Mouse (Mus musculus) testis, postnatal 10 days (tissue): ENCODE measurements around the gene Dync1li2.

Source experiments
- DNase-seq: peaks from one replicate; pipeline ENCODE4 v3.0.0; 2021; ENCODE audit warnings: low spot score

Dync1li2 gene

DNA sequence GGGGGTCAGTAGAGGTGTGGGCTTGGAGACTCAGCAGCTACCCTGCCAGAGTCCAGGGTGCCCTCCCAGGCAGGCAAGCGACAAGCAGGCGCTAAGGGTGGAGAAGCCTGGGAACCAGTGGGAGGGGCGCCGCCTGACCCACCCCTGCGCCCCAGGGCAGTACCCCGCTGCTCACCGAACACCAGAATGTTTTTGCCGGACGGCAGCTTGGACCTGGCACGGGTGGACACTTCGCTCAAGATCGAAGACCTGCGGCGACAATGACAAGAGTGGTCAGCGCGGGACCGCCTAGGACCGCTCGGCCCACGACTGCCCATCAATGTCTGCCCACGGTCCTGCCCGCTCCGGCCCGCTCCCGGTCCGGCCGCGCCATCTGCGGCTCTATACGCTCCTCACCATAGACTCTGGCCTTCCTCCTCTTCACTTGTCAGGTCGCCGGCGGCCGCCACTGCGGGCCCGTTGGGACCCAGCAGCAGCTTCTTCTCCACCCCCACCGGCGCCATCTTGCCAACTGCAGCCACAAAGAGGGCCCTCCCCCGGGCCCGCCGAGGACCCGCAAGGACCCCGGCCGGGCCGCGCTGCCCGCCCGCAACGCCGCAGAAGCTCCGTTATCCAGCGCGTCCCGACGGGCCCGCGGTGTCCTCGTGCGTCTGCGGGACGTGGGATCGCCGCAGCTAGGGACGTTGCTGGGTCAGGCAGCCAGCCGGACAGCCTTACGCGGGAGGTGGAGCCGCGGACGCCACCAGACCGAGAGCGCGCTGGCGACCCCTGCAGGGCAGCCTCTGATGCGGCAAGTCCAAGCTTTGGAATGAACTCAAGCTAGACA lies at the start of gene Dync1li2:
Dync1li2 (minus strand) TSS at position 749 of the 826 bp plus-strand sequence.
- DNase-seq = peak; percentile 97

- no peak for DNase-seq
These were observed 36.2 kb upstream of the Dync1li2 start for GRCm38 (mm10) chr8:104479091-104479490.

- no peak for DNase-seq
These were observed 29.6 kb upstream of the Dync1li2 start for GRCm38 (mm10) chr8:104472465-104472864.

DNA sequence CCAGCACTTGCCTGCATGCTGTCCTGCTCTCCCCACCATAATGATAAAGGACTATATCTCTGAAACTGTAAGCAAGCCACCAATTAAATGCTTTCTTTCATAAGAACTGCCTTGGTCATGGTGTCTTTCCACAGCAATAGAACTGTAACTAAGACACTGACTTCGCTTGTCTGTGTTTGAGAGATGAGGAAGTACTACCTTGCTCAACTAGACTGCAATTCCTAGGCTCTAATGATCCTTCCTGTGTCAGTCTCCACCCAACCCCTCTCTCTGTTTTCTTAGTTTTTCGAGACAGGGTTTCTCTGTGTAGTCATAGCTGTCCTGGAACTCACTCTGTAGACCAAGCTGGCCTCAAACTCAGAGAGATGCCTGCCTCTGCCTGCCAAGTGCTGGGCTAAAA lies 24.6 kb upstream of the Dync1li2 start:
- no peak for DNase-seq

GRCm38 (mm10) chr8:104452177-104452576 lies 9.3 kb upstream of the Dync1li2 start:
- DNase-seq = no peak

GRCm38 (mm10) chr8:104448796-104449195 lies 5.9 kb upstream of the Dync1li2 start:
- DNase-seq = no peak

GRCm38 (mm10) chr8:104446016-104446415 lies 3.2 kb upstream of the Dync1li2 start:
- DNase-seq = no peak

DNA sequence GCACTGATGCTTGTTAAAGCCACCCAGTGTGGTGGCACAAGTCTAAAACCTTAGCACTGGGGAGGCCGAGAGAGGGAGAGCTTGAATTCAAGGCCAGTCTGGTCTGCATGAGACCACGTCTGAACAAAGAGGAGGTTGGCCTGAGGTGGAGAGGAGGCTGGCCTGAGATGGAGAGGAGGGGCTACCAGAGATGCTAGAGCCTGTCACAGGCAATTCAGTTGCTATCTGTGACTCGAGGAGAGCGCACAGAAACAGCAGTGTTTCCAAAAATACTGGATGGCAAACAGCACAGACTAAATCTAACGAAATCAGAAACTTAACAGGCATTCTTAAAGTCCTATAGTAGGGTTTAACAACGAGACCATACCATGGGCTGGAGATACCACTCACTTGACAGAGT lies 2.4 kb upstream of the Dync1li2 start:
- no peak for DNase-seq

DNA sequence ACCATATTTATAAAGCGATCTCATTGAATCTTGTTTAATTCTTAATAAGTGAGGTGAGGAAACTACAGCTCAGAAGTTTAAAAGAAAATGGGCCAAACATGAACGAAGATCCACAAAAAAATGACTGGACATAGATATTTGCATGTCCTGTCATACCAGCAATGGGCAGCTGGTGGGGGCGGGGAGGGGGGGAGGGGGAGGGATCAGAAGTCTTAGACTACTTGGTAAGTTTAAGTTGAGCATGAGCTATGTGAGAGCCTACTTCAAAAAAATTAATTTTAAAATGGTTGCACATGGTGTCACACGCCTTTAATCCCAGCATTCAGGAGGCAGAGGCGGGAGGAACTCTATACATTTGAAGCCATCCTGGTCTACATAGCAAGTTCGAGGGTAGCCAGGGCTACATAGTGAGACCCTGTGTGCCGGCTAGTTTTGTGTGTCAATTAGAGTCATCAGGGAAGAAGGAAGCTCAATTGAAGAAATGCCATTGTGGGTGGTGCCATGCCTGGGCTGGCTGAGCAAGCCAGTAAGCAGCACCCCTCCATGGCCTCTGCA lies 355 bp upstream of the Dync1li2 start:
- no peak for DNase-seq

DNA sequence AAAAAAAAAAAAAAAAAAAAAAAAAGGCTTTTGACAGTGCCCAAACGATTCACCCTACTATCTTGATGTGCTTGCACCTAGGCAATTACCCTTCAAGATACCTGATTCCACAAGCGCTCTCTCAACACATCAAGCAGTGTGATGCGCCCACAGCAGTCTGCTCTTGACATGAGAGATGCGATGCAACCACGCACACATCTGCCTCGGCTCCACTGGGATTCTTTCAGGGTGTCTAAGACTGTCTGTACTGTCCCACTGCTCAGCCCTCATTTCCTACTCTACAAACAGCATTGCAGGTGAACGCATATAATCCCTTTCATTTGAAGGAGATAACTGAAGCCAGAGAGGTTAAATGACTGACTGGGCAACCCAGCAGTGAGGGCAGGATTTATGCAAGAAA lies 1.2 kb downstream of the Dync1li2 start:
- DNase-seq = no peak

DNA sequence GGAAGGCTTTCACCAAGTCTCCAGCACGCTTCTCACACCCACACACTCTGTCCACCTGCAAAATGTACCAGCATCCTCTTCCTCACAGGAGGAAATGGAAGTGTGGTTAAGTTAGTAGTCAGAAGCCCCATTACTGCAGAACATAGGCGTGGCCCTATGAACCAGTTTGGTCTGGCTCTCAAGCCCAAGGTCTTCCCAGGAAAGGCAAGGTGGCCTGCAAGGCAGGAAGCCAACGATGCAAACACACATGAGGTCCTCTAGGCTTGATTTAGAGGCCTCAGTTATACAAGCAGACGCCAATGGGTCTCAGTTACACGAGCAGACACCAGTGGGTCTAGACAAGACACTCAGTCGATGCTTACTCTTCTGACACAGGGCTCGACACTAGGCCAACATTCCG lies 3.4 kb downstream of the Dync1li2 start:
- no peak for DNase-seq

DNA sequence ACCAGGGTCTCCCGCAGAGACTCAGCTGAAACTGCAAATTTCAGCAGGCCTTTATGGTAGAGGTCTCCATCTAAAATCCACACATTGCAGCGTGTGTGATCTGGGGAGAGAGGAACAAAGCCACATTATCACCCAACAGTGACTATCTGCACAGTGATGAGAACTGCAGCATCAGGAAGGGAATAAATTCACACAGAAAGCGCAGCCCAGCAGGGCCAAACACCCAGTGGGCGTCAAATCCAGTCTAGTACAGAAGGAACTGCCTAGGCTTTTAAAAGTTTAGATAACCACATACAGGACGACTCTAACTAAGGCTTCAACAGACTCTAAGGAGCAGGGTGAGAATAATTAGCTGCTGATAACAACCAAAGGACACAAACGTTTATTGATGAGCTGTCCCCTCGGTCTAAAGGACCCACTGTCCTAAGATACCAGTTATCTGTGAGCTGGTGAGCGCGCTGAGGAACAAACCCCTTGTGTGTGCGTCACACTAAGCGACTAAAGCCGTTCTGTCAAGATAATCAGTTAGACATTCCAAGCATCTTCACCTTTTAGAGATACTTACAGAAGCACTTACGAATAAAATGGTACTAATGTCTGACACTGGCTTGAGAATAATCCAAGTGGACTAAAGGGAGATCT lies 5.2 kb downstream of the Dync1li2 start:
- DNase-seq = no peak

DNA sequence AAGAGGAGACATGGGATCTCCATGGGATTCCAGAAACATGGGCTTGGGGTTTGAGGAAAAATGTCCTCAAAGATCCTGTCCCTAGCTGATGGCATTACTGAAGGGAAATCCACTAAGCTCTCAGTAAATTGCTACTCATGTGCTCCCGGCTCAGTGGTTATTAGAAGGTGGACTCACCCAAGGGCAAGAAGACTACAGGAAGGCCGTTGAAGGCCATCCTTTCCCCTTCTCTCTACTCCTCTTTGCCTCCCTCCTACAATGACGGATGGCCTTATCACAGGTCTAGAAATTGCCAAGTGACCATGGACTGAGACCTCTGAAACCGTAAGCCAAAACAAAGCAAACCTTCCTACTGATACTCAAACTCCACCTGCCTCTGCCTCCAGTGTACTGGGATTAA lies 6.3 kb downstream of the Dync1li2 start:
- no peak for DNase-seq

DNA sequence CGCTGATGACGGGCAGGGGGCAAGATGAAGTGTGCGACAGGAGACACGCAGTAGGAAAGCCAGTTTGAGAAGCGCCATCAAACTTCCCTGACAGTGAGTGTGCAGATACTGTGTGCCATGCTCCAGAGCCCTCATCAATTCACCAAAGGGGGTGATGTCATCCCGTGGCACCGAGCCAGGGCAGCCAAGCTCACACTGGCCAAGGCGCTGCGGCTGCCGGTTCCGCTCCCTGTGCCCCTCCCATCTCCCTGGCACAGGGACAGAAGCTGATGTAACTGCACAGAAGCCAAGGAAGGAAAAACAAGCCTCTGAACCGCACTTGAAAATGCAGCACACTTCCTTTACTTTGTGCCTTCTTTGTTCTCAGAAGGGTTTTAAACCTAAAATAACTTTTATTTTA lies 6.8 kb downstream of the Dync1li2 start:
- peak; percentile 97 for DNase-seq

DNA sequence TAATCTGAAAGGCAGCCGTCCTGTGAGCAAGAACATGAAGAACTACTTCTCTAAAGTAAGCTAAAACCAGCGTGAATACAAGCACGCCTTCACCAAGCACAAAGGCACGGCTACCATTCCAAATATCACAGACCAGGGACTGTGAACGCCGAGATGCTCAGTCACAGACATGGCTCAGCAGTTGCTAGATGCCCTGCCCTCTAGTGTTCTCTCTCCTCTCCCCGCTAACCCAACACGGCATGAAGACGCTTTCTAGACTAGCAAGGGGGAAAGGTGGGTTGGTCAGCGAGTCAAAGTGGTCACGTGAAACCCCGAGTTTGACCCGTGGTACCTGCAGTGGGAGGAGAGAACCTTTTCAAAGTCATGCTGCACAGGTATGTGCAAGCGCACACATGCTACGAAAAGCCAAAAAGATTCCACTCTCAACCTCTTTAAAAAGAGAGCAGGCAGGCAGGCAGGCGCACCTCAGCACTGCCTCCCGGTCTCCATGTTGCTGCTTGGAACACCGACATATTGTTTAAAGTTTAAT lies 8.0 kb downstream of the Dync1li2 start:
- DNase-seq = no peak

- DNase-seq = no peak
These were observed 8.6 kb downstream of the Dync1li2 start for GRCm38 (mm10) chr8:104434275-104434674.

DNA sequence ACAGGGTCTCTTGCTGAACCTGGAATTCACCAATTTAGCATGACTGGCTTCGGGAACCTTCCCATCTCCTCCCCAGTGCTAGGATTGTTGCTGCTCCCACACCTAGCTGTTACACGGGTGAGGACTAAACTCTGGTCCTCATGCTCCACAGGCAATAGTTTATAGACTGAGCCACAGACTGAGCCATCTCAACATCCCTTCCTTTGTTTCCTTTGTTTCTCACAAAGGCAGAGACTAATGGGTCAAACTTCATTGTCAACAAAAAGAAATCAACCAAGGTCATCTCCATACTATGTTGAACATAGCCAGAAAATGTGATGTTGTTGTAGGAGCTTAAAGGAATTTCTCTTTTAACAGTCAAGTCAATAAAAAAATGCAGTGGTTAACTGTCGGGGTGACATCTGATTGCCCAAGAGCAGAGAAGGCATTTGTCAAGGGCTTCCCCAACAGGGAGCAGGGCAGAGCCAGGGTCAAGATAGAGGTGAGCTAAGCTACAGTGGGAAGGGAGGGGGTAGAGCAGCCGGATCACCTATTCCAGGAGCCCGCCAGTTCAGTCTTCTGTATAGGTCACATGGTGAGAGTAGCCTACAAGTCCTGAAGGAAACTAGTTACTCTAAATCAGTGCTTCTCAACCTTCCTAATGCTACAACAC lies 9.5 kb downstream of the Dync1li2 start:
- peak; percentile 29 for DNase-seq

DNA sequence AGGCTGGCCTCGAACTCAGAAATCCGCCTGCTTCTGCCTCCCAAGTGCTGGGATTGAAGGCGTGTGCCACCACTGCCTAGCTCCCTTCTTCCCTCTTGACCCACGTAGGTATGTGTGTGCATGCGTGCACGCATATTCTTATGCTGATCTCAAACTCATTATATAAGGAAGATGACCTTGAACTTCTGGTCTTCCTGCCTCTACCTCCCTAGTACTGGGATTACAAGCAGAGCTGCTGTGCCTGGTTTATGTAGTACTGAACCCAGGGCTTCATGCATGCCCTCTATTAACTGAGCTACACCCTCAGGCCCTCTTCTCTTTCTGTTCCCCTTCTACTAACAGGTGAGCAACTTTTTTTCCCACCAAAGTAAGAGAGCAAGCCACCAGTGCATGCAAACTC lies 10.2 kb downstream of the Dync1li2 start:
- peak; percentile 6 for DNase-seq

- DNase-seq = no peak
These were observed 12.6 kb downstream of the Dync1li2 start for GRCm38 (mm10) chr8:104430230-104430629.

DNA sequence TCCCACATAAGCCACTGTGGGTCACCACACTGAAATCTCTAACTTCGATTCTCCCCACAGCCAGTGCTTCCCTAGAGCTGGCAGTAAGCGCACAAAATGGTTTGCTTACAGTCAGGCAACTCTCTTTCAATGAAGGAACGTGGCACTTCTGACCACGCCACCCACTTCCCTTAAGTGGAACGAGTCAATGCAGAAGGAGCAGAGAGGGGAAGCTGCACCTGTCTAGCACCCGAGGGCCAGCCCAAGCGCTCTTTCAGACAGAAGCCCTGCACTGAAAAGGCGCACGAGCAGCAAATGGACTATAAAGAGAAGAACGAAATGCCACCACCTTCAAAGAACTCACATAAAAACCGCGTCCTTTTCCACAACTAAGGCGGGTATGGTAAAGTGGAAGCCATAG lies 15.1 kb downstream of the Dync1li2 start:
- DNase-seq = no peak

GRCm38 (mm10) chr8:104422313-104422712 lies 20.5 kb downstream of the Dync1li2 start:
- no peak for DNase-seq

- DNase-seq = no peak
These were observed 26.8 kb downstream of the Dync1li2 start for GRCm38 (mm10) chr8:104416022-104416421.

GRCm38 (mm10) chr8:104414204-104414603 lies 28.6 kb downstream of the Dync1li2 start:
- no peak for DNase-seq
